Mouse (Mus musculus): ENCODE measurements around the gene Slc12a7.

DNA sequence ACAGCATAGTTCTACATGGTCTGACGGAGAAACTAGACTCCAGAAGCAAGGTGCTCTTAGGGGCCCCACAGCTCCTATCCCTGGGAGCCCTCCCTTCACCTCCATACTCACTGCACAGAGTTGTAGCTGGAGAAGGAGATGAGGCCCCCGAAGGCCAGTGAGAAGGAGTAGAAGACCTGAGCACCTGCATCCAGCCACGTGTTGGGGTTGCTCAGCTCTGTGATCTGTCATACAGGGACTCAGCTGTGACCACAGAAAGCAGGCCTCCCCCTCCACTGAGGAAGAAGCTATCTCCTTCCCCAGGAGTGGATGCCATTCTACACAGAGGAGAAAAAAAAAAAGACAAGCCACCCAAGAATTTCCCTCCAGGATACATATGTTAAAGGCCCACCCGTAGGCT lies 44.0 kb upstream of the Slc12a7 start:
- TF ChIP-seq CTCF (IDR thresholded peaks at IDR 0.05; ENCODE audit: low read depth, low read length) (no peak), POLR2A (IDR thresholded peaks at IDR 0.05; ENCODE audit: borderline replicate concordance, low read depth, low read length) (no peak)
